Mouse (Mus musculus) stomach, postnatal 0 days (tissue): ENCODE measurements around the gene Uvrag. TPM values are rescaled to one million over a fixed set of nuclear protein-coding genes. Genes with fewer than 3 reads are reported as not detected.

Source experiments
- ATAC-seq: fragments of 200-750 bp; cut with Nextera tagmentation; 2 replicates; pipeline ENCODE4 v1.8.0; 2017; ENCODE audit not compliant: low FRiP score, low TSS enrichment
- DNase-seq: peaks from one replicate; pipeline ENCODE4 v3.0.0-alpha.2; 2016; ENCODE audit warnings: low spot score
- H3K27ac ChIP-seq: fragments of 300-500 bp; sonication (generic); replicated peaks from 2 replicates; pipeline ENCODE4 v1.5.1; 2014; ENCODE audit warnings: mild to moderate bottlenecking, control low read depth
- H3K27me3 ChIP-seq: fragments of 300-500 bp; sonication (generic); 2 replicates; pipeline ENCODE4 v1.6.1; 2014; ENCODE audit warnings: low read length; ENCODE audit not compliant: control insufficient read depth, insufficient read depth
- H3K36me3 ChIP-seq: fragments of 300-500 bp; sonication (generic); 2 replicates; pipeline ENCODE4 v1.6.1; 2014; ENCODE audit warnings: low read length, mixed read lengths; ENCODE audit not compliant: control insufficient read depth, insufficient read depth
- H3K4me1 ChIP-seq: fragments of 300-500 bp; sonication (generic); replicated peaks from 2 replicates; pipeline ENCODE4 v1.6.1; 2014; ENCODE audit warnings: antibody characterized with exemption; ENCODE audit not compliant: control insufficient read depth, insufficient read depth
- H3K4me2 ChIP-seq: fragments of 300-500 bp; sonication (generic); replicated peaks from 2 replicates; pipeline ENCODE4 v1.6.1; 2014; ENCODE audit warnings: low read depth, mild to moderate bottlenecking, control low read depth, moderate library complexity
- H3K4me3 ChIP-seq: fragments of 300-500 bp; sonication (generic); 2 replicates; pipeline ENCODE4 v1.5.1; 2014; ENCODE audit warnings: low read depth, low read length, control low read depth
- H3K9ac ChIP-seq: fragments of 300-500 bp; sonication (generic); 2 replicates; pipeline ENCODE4 v1.6.1; 2014; ENCODE audit warnings: mild to moderate bottlenecking, low read length, control low read depth, mixed read lengths
- H3K9me3 ChIP-seq: fragments of 300-500 bp; sonication (generic); 2 replicates; pipeline ENCODE4 v1.6.1; 2016; ENCODE audit warnings: low read length; ENCODE audit not compliant: control insufficient read depth
- CTCF ChIP-seq: IDR thresholded peaks from 2 replicates; pipeline ENCODE4 v1.5.1; 2016; ENCODE audit warnings: antibody characterized with exemption, low read depth, mild to moderate bottlenecking, moderate library complexity
- EP300 ChIP-seq: optimal IDR thresholded peaks from 2 replicates; pipeline ENCODE3; 2016; ENCODE audit warnings: antibody characterized with exemption
- WGBS: fragments of 180-500 bp; shearing (Covaris S2); extraction: QIAGEN DNeasy Blood & Tissue Kit; methylation state at CpG from one replicate; pipeline ENCODE4 v1.1.7; 2014; 5-methylcytosine and 5-hydroxymethylcytosine counted together
- polyA plus RNA-seq: library from polyadenylated mRNA; unstranded; fragments of >200 nt; fragmentation: Nextera tagmentation; extraction: Ambion mirVana; gene quantifications from 2 replicates; pipeline ENCODE4 v1.2.1, GENCODE M21; 2015

Uvrag gene
- polyA plus RNA-seq, 1 experiment from 2014 or later = 9.8 TPM

GRCm38 (mm10) chr7:99015914-99016313, 125.0 kb downstream of the Uvrag start:
- Histone ChIP-seq H3K4me2 (no peak overlapping the region), H3K4me1 (peaks cover 5% of the 10 kb centered on the region; the same call in 1 of the 2 replicates), H3K27me3 (no peaks in the 10 kb centered on the region), H3K9ac (no peak overlapping the region), H3K27ac (no peak overlapping the region), H3K36me3 (no peaks in the 10 kb centered on the region), H3K9me3 (no peaks in the 10 kb centered on the region), H3K4me3 (no peak overlapping the region)
- no peak for DNase-seq
- TF ChIP-seq EP300 (no peak), CTCF (no peak)
- ATAC-seq = no peak
- WGBS = 59% methylated on average over 8 of the region's 8 CpGs

DNA sequence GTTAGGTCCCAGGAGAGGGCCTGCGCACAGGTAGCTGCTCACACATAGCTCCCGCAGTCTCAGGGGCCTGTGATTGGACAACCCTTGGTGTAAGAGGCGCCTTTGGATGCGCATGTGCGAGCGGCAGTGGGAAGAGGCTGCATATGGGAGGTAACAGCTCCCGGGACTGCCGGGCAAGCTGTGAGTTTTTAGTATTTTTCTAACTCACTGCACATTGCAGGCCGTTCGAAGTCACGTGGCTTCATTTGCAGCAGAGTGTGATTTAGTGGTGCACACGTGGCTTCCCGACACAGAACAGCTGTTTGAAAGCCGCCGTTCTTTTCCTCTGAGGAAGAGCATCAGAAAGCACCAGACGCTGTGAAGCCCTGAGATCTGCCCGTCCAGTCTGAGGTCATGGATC, 125.5 kb downstream of the Uvrag start:
- no peak overlapping the region for H3K9ac ChIP-seq
- no peaks in the 10 kb centered on the region for H3K9me3 ChIP-seq
- no peak for DNase-seq
- H3K27me3 ChIP-seq = no peaks in the 10 kb centered on the region
- no peaks in the 10 kb centered on the region for H3K36me3 ChIP-seq
- WGBS = 57% methylated on average over 17 of the region's 17 CpGs
- H3K4me3 ChIP-seq = no peak overlapping the region
- H3K4me2 ChIP-seq = no peak overlapping the region
- TF ChIP-seq CTCF (no peak), EP300 (no peak)
- peaks cover 5% of the 10 kb centered on the region; the same call in 1 of the 2 replicates for H3K4me1 ChIP-seq
- 0 out of 2 replicates have a peak overlapping the region, but pooled peaks have one; percentile 13 for H3K27ac ChIP-seq
- peak; percentile 57; the same call in 1 of the 2 replicates for ATAC-seq

- WGBS = 58% methylated on average over 4 of the region's 4 CpGs
- H3K4me1 ChIP-seq = no peaks in the 10 kb centered on the region
- DNase-seq (no peak), ATAC-seq (no peak)
- H3K4me2 ChIP-seq = no peak overlapping the region
- H3K36me3 ChIP-seq = no peaks in the 10 kb centered on the region
- H3K27me3 ChIP-seq = no peaks in the 10 kb centered on the region
- H3K9me3 ChIP-seq = no peaks in the 10 kb centered on the region
- H3K9ac ChIP-seq = no peak overlapping the region
- no peak overlapping the region for H3K4me3 ChIP-seq
- TF ChIP-seq CTCF (no peak), EP300 (no peak)
- no peak overlapping the region for H3K27ac ChIP-seq
Measured at GRCm38 (mm10) chr7:99014620-99015019, 126.3 kb downstream of the Uvrag start.

GRCm38 (mm10) chr7:99007506-99008354, 133.2 kb downstream of the Uvrag start:
- H3K27ac ChIP-seq = no peak overlapping the region
- H3K36me3 ChIP-seq = no peaks in the 10 kb centered on the region
- no peaks in the 10 kb centered on the region for H3K9me3 ChIP-seq
- no peaks in the 10 kb centered on the region for H3K27me3 ChIP-seq
- H3K4me3 ChIP-seq = no peak overlapping the region
- WGBS = 36% methylated on average over 16 of the region's 16 CpGs
- no peak overlapping the region for H3K4me2 ChIP-seq
- no peak overlapping the region for H3K9ac ChIP-seq
- H3K4me1 ChIP-seq = no peaks in the 10 kb centered on the region
- TF ChIP-seq EP300 (no peak), CTCF (no peak)
- DNase-seq (no peak), ATAC-seq (no peak)

GRCm38 (mm10) chr7:99003231-99003630, 137.7 kb downstream of the Uvrag start:
- Histone ChIP-seq H3K36me3 (no peaks in the 10 kb centered on the region), H3K9me3 (no peaks in the 10 kb centered on the region), H3K27ac (no peak overlapping the region), H3K27me3 (no peaks in the 10 kb centered on the region), H3K4me3 (no peak overlapping the region), H3K4me1 (no peaks in the 10 kb centered on the region), H3K9ac (no peak overlapping the region), H3K4me2 (no peak overlapping the region)
- TF ChIP-seq CTCF = no peak
- TF ChIP-seq EP300 = no peak
- 89% methylated on average over 6 of the region's 6 CpGs for WGBS
- ATAC-seq (no peak), DNase-seq (no peak)

- H3K36me3 ChIP-seq = no peaks in the 10 kb centered on the region
- no peak overlapping the region for H3K4me3 ChIP-seq
- H3K4me2 ChIP-seq = no peak overlapping the region
- no peaks in the 10 kb centered on the region for H3K9me3 ChIP-seq
- no peak overlapping the region for H3K9ac ChIP-seq
- no peak overlapping the region for H3K27ac ChIP-seq
- H3K4me1 ChIP-seq = no peaks in the 10 kb centered on the region
- ATAC-seq (no peak), DNase-seq (no peak)
- TF ChIP-seq CTCF (no peak), EP300 (no peak)
- no peaks in the 10 kb centered on the region for H3K27me3 ChIP-seq
Measured at GRCm38 (mm10) chr7:98998722-98999121, 142.2 kb downstream of the Uvrag start.
